Mouse (Mus musculus): ENCODE measurements around the gene Gm20388. TPM values are rescaled to one million over a fixed set of nuclear protein-coding genes. Genes with fewer than 3 reads are reported as not detected.

Gene Gm20388
- total RNA-seq, 2 experiments from 2014 or later, result not detected

GRCm38 (mm10) chr8:121609916-121610315 is 1699.3 kb downstream of the Gm20388 start:
- DNase-seq (ENCODE audit: low spot score in 2 of 2), result no peak

- DNase-seq (ENCODE audit: low spot score in 2 of 2), result no peak
Measured at GRCm38 (mm10) chr8:121613419-121613818, 1702.8 kb downstream of the Gm20388 start.

GRCm38 (mm10) chr8:121619401-121619995 is 1708.9 kb downstream of the Gm20388 start:
- DNase-seq (ENCODE audit: low spot score in 2 of 2), result no peak

- DNase-seq (ENCODE audit: low spot score in 2 of 2), result no peak
Measured at GRCm38 (mm10) chr8:121620801-121621516, 1710.3 kb downstream of the Gm20388 start.

- no peak for DNase-seq (ENCODE audit: low spot score in 2 of 2)
Measured at GRCm38 (mm10) chr8:121621879-121622278, 1711.2 kb downstream of the Gm20388 start.

- DNase-seq (ENCODE audit: low spot score in 2 of 2), result no peak
Measured at GRCm38 (mm10) chr8:121623043-121623442, 1712.4 kb downstream of the Gm20388 start.

- DNase-seq (ENCODE audit: low spot score in 2 of 2), result no peak
Measured at GRCm38 (mm10) chr8:121628681-121629080, 1718.0 kb downstream of the Gm20388 start.

GRCm38 (mm10) chr8:121631645-121632071 is 1721.0 kb downstream of the Gm20388 start:
- DNase-seq (ENCODE audit: low spot score in 2 of 2), result no peak

GRCm38 (mm10) chr8:121632401-121632800 is 1721.8 kb downstream of the Gm20388 start:
- no peak for DNase-seq (ENCODE audit: low spot score in 2 of 2)

- no peak for DNase-seq (ENCODE audit: low spot score in 2 of 2)
Measured at GRCm38 (mm10) chr8:121635534-121635933, 1724.9 kb downstream of the Gm20388 start.

GRCm38 (mm10) chr8:121636180-121636579 is 1725.5 kb downstream of the Gm20388 start:
- no peak for DNase-seq (ENCODE audit: low spot score in 2 of 2)

GRCm38 (mm10) chr8:121642804-121643203 is 1732.2 kb downstream of the Gm20388 start:
- DNase-seq (ENCODE audit: low spot score in 2 of 2), result no peak

GRCm38 (mm10) chr8:121643384-121643783 is 1732.7 kb downstream of the Gm20388 start:
- no peak for DNase-seq (ENCODE audit: low spot score in 2 of 2)

- no peak for DNase-seq (ENCODE audit: low spot score in 2 of 2)
Measured at GRCm38 (mm10) chr8:121647511-121648215, 1737.0 kb downstream of the Gm20388 start.

GRCm38 (mm10) chr8:121648451-121648850 is 1737.8 kb downstream of the Gm20388 start:
- no peak for DNase-seq (ENCODE audit: low spot score in 2 of 2)

- no peak for DNase-seq (ENCODE audit: low spot score in 2 of 2)
Measured at GRCm38 (mm10) chr8:121649423-121649822, 1738.8 kb downstream of the Gm20388 start.

- DNase-seq (ENCODE audit: low spot score in 2 of 2), result no peak
Measured at GRCm38 (mm10) chr8:121649904-121650303, 1739.3 kb downstream of the Gm20388 start.

GRCm38 (mm10) chr8:121650389-121651307 is 1740.0 kb downstream of the Gm20388 start:
- DNase-seq (ENCODE audit: low spot score in 2 of 2), result no peak

- no peak for DNase-seq (ENCODE audit: low spot score in 2 of 2)
Measured at GRCm38 (mm10) chr8:121651308-121651873, 1740.8 kb downstream of the Gm20388 start.

- DNase-seq (ENCODE audit: low spot score in 2 of 2), result peak; percentile 47 to 63
Measured at GRCm38 (mm10) chr8:121651874-121652361, 1741.3 kb downstream of the Gm20388 start.
